Mouse (Mus musculus) CD4-positive, CD25-positive, alpha-beta regulatory T cell, adult 9 weeks (primary cell): ENCODE results near the gene Guf1. TPM values are rescaled to one million over a fixed set of nuclear protein-coding genes. Genes with fewer than 3 reads are reported as not detected.

Experiments
- polyA plus RNA-seq: library from polyadenylated mRNA; unstranded; fragments of 100-300 nt; shearing (Covaris generic); gene quantifications from one replicate; pipeline ENCODE4 v1.2.1, GENCODE M21; 2017

The Guf1 gene
- polyA plus RNA-seq: 5.6 TPM

GRCm38 (mm10) chr5:69556628-69557403 lies at the start of gene Guf1:
Gene Guf1, plus strand, starts transcription at chr5:69556923.

GRCm38 (mm10) chr5:69542489-69542888 lies 14.2 kb upstream of the Guf1 start, which contains the start of gene Yipf7:
Gene Yipf7, minus strand, starts transcription at chr5:69542648.

GRCm38 (mm10) chr5:69591640-69592461 lies 35.1 kb downstream of the Guf1 start, which contains the start of gene Gnpda2:
Gene Gnpda2, minus strand, starts transcription at chr5:69592340.

Other genes with a start within 250 kb of the Guf1 start
- not detected for gene Kctd8, start 215.2 kb upstream of the Guf1 start, polyA plus RNA-seq
- not detected for gene Yipf7, start 14.3 kb upstream of the Guf1 start, polyA plus RNA-seq
- gene Gnpda2, start 35.4 kb downstream of the Guf1 start, polyA plus RNA-seq: 84.7 TPM